ENCODE assay signal across 24 mouse cellular contexts in the genomic region with DNA sequence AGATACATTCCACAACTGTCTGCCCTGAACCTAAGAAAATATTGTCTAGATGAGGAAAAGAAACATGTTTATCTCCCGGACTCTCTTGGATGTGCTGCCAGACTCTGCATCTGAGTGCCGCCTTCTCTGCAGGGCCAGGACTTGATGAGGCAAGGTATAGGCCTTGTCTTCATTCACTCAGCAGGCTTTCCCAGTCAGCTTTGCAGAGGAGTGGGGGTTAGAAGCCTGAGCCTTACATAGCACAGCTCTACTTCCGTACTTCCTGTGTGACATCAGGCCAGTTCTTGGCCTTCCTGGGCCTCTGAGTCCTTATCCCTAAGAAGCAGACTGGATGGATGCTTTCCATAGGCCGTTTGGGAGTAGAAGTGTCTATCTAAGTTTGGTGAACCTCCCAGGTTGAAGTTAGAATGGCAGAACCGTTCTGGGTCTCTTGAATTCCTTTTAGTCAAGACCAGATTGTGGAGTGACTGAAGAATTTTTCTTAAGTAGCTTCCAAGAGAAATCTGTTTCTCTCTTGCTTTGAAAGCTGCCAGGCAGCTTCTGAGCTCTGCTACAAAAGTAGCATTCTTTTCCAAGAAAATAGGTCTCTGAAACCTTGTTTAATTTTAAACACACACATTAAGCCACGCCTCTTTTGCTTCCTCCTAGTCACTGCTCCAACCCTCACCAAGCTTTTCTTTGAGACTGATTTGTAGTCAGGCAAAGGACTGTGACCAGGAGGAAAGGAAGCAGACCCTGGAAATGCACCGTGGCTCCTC. TPM values are rescaled to one million over a fixed set of nuclear protein-coding genes. Genes with fewer than 3 reads are reported as not detected.
DNase-seq lines count a peak whose midpoint lies in the region; ATAC-seq and TF ChIP-seq lines count a peak whose summit lies in the region.
"Had no signal": no experiment of that assay in that cellular context is flagged by ENCODE, and none has a peak within 500 bp of the region (broad histone marks: within the 10 kb centered on the region; RNA-seq: fewer than 3 reads in every experiment).

No protein-coding gene starts in this region.

- intact Hi-C loops in heart, postnatal 14 days (cut with DNase I) = no loop called here

- peaks cover 41% of the 10 kb centered on the region for H3K36me3 ChIP-seq in heart, embryonic 13.5 days
- peaks cover 54% of the 10 kb centered on the region for H3K36me3 ChIP-seq in limb, embryonic 14.5 days (ENCODE audit: control insufficient read depth, insufficient read depth, low read length)
- peaks cover 88% of the 10 kb centered on the region for H3K36me3 ChIP-seq in limb, embryonic 10.5 days
- H3K36me3 ChIP-seq in stomach, embryonic 15.5 days = 0 out of 2 replicates have a peak, but pooled peaks cover 2% of the 10 kb centered on the region
- H3K36me3 ChIP-seq: liver, embryonic 15.5 days had no signal

- no peaks in the 10 kb centered on the region for H3K9me3 ChIP-seq in heart, embryonic 13.5 days
- H3K9me3 ChIP-seq in limb, embryonic 14.5 days (ENCODE audit: control insufficient read depth, low read length) = no peaks in the 10 kb centered on the region
- H3K9me3 ChIP-seq in limb, embryonic 10.5 days (replicated peaks) = no peaks in the 10 kb centered on the region
- H3K9me3 ChIP-seq in stomach, embryonic 15.5 days = no peaks in the 10 kb centered on the region
- H3K9me3 ChIP-seq: embryonic facial prominence, embryonic 13.5 days; intestine, embryonic 15.5 days; limb, embryonic 13.5 days; liver, embryonic 15.5 days; midbrain, embryonic 15.5 days; neural tube, embryonic 12.5 days had no signal

- H3K4me2 ChIP-seq in heart, embryonic 13.5 days = no peak overlapping the region
- no peak overlapping the region for H3K4me2 ChIP-seq in limb, embryonic 14.5 days (replicated peaks; ENCODE audit: low read depth, low read length, severe bottlenecking)
- no peak overlapping the region for H3K4me2 ChIP-seq in stomach, embryonic 15.5 days
- H3K4me2 ChIP-seq: embryonic facial prominence, embryonic 13.5 days; intestine, embryonic 15.5 days; limb, embryonic 13.5 days; liver, embryonic 15.5 days; midbrain, embryonic 15.5 days; neural tube, embryonic 12.5 days had no signal

- no peak overlapping the region for H3K9ac ChIP-seq in heart, embryonic 13.5 days
- no peak overlapping the region for H3K9ac ChIP-seq in limb, embryonic 14.5 days (ENCODE audit: low read depth, low read length, severe bottlenecking)
- H3K9ac ChIP-seq in stomach, embryonic 15.5 days = no peak overlapping the region
- H3K9ac ChIP-seq: embryonic facial prominence, embryonic 13.5 days; intestine, embryonic 15.5 days; limb, embryonic 13.5 days; liver, embryonic 15.5 days; midbrain, embryonic 15.5 days; neural tube, embryonic 12.5 days had no signal

- 42% methylated on average over 7 of the region's 7 CpGs for WGBS in heart, embryonic 13.5 days
- 76% methylated on average over 7 of the region's 7 CpGs for WGBS in limb, embryonic 14.5 days
- WGBS in limb, embryonic 10.5 days = 77% methylated on average over 7 of the region's 7 CpGs
- WGBS in stomach, embryonic 15.5 days = 62% methylated on average over 7 of the region's 7 CpGs

- ATAC-seq in heart, embryonic 13.5 days (ENCODE audit: extremely low read depth, insufficient number of reproducible peaks, low FRiP score, low TSS enrichment) = no peak
- no peak for ATAC-seq in limb, embryonic 14.5 days (ENCODE audit: low FRiP score, low read depth)
- no peak for ATAC-seq in stomach, embryonic 15.5 days (ENCODE audit: insufficient read depth, low FRiP score, low read depth)
- ATAC-seq: forebrain, embryonic 14.5 days; hindbrain, embryonic 16.5 days; intestine, embryonic 15.5 days; midbrain, embryonic 15.5 days had no signal

- H3K27me3 ChIP-seq in heart, embryonic 13.5 days (replicated peaks) = no peaks in the 10 kb centered on the region
- H3K27me3 ChIP-seq in limb, embryonic 14.5 days (ENCODE audit: control insufficient read depth, insufficient read depth, low read length) = no peaks in the 10 kb centered on the region
- no peaks in the 10 kb centered on the region for H3K27me3 ChIP-seq in limb, embryonic 10.5 days (ENCODE audit: low read depth, poor library complexity, severe bottlenecking)
- no peaks in the 10 kb centered on the region for H3K27me3 ChIP-seq in stomach, embryonic 15.5 days (replicated peaks)
- H3K27me3 ChIP-seq: embryonic facial prominence, embryonic 13.5 days; intestine, embryonic 15.5 days; limb, embryonic 13.5 days; liver, embryonic 15.5 days; midbrain, embryonic 15.5 days; neural tube, embryonic 12.5 days had no signal

- DNase-seq in heart, postnatal 14 days = no peak
- DNase-seq in limb, embryonic 14.5 days (ENCODE audit: low spot score) = no peak
- DNase-seq in limb, embryonic 10.5 days (ENCODE audit: low spot score) = no peak
- DNase-seq in brain, adult 2 months (ENCODE audit: low read depth, low spot score) = peak; percentile 44
- no peak for DNase-seq in liver
- DNase-seq: adrenal gland, adult 2 months; cerebellum, adult 18-20 months; cerebellum, postnatal 14 days; gastrocnemius, postnatal 25 days; right cerebral cortex, postnatal 14 days; thymus, postnatal 25 days had no signal

- H3K4me3 ChIP-seq in heart, embryonic 13.5 days = no peak overlapping the region
- no peak overlapping the region for H3K4me3 ChIP-seq in limb, embryonic 14.5 days (replicated peaks; ENCODE audit: low read length)
- no peak overlapping the region for H3K4me3 ChIP-seq in limb, embryonic 10.5 days
- H3K4me3 ChIP-seq in stomach, embryonic 15.5 days (replicated peaks) = no peak overlapping the region
- H3K4me3 ChIP-seq: embryonic facial prominence, embryonic 13.5 days; intestine, embryonic 15.5 days; limb, embryonic 13.5 days; liver, embryonic 15.5 days; midbrain, embryonic 15.5 days; neural tube, embryonic 12.5 days had no signal

- TF ChIP-seq POLR2A in limb, embryonic 14.5 days (IDR thresholded peaks at IDR 0.05; ENCODE audit: borderline replicate concordance, extremely low read depth, insufficient read depth, insufficient read length) = no peak

- H3K27ac ChIP-seq in heart, embryonic 13.5 days (replicated peaks) = peak overlapping the region; percentile 20; the same call in 1 of the 2 replicates
- 0 out of 2 replicates have a peak overlapping the region, but pooled peaks have one; percentile 19 for H3K27ac ChIP-seq in limb, embryonic 14.5 days (replicated peaks; ENCODE audit: low read depth, low read length)
- no peak overlapping the region for H3K27ac ChIP-seq in limb, embryonic 10.5 days
- H3K27ac ChIP-seq in stomach, embryonic 15.5 days = peak overlapping the region; percentile 14; the same call in 1 of the 2 replicates
- H3K27ac ChIP-seq: embryonic facial prominence, embryonic 13.5 days; intestine, embryonic 15.5 days; kidney, postnatal 0 days; limb, embryonic 13.5 days; liver, embryonic 15.5 days; macrophage; midbrain, embryonic 15.5 days; neural tube, embryonic 12.5 days had no signal

- peaks cover 32% of the 10 kb centered on the region for H3K4me1 ChIP-seq in heart, embryonic 13.5 days
- H3K4me1 ChIP-seq in limb, embryonic 14.5 days (ENCODE audit: control insufficient read depth, insufficient read depth, low read length) = no peaks in the 10 kb centered on the region
- H3K4me1 ChIP-seq in limb, embryonic 10.5 days = no peaks in the 10 kb centered on the region
- 0 out of 2 replicates have a peak, but pooled peaks cover 6% of the 10 kb centered on the region for H3K4me1 ChIP-seq in stomach, embryonic 15.5 days
- H3K4me1 ChIP-seq: liver, embryonic 15.5 days had no signal

RNA-seq across cellular contexts. Expression of a gene that starts 34.8 kb away (rescaled TPM):
- 16.6 and 18.3 TPM in 2 replicates for polyA plus RNA-seq in heart, embryonic 13.5 days (2015; fragmentation: Nextera tagmentation; extraction: Ambion mirVana)
- total RNA-seq in heart, postnatal 14 days (2021) = 1 to 10 TPM; 6.1 to 8.0 TPM
- 37.7 and 38.2 TPM in 2 replicates for polyA plus RNA-seq in limb, embryonic 14.5 days (2012; rRNA removed)
- 58.3 and 70.4 TPM in 2 replicates for polyA plus RNA-seq in limb, embryonic 14.5 days (2014; fragmentation: Nextera tagmentation; extraction: Ambion mirVana)
- 32.2 and 37.1 TPM in 2 replicates for polyA plus RNA-seq in limb, embryonic 10.5 days (2016; fragmentation: Nextera tagmentation; extraction: Ambion mirVana)
- polyA plus RNA-seq in stomach, embryonic 15.5 days (2015; fragmentation: Nextera tagmentation; extraction: Ambion mirVana) = 34.7 and 35.2 TPM in 2 replicates
- total RNA-seq: MEL had no signal
- polyA plus RNA-seq: macrophage had no signal
